Mouse (Mus musculus) kidney, adult 2 months (tissue): Measurements from ENCODE around the gene Tnfrsf1a. TPM values are rescaled to one million over a fixed set of nuclear protein-coding genes. Genes with fewer than 3 reads are reported as not detected.
A peak's percentile ranks its signal among the peaks of the same experiment; 100 is the strongest.

Experiments used
- DNase-seq: peaks from one replicate; pipeline ENCODE4 v3.0.0; 2021
- H3K27ac ChIP-seq: fragments of 200-500 bp; 2 replicates; pipeline ENCODE4 v1.5.1; 2012; ENCODE audit warnings: low read depth, low read length, control low read depth, inconsistent platforms; ENCODE audit not compliant: insufficient read depth
- H3K27me3 ChIP-seq: fragments of 200-500 bp; replicated peaks from 2 replicates; pipeline ENCODE4 v1.6.1; 2012; ENCODE audit warnings: mild to moderate bottlenecking, moderate library complexity, low read length, inconsistent platforms; ENCODE audit not compliant: control insufficient read depth, insufficient read depth
- H3K36me3 ChIP-seq: fragments of 200-500 bp; 2 replicates; pipeline ENCODE4 v1.6.1; 2012; ENCODE audit warnings: mild to moderate bottlenecking, moderate library complexity, low read length, inconsistent platforms; ENCODE audit not compliant: control insufficient read depth, insufficient read depth
- H3K4me1 ChIP-seq: fragments of 200-500 bp; 2 replicates; pipeline ENCODE4 v1.6.1; 2011; ENCODE audit warnings: low read length; ENCODE audit not compliant: control insufficient read depth, insufficient read depth
- H3K4me3 ChIP-seq: fragments of 200-500 bp; 2 replicates; pipeline ENCODE4 v1.5.1; 2011; ENCODE audit warnings: mild to moderate bottlenecking, low read depth, low read length, control low read depth; ENCODE audit not compliant: insufficient read depth
- CTCF ChIP-seq: fragments of 200-500 bp; conservative IDR thresholded peaks from 2 replicates; pipeline ENCODE4 v1.5.1; 2011; ENCODE audit warnings: low read depth, mild to moderate bottlenecking, control low read depth, low read length, moderate library complexity, mixed read lengths; ENCODE audit not compliant: insufficient read depth, insufficient read length
- POLR2A ChIP-seq: fragments of 200-500 bp; IDR thresholded peaks from one replicate; pipeline ENCODE4 v1.6.1; 2011; ENCODE audit warnings: low read depth, low read length, control low read depth
- WGBS: fragments of 180-500 bp; shearing (Covaris S2); methylation state at CpG from one replicate; pipeline ENCODE4 v1.1.7; 2018; 5-methylcytosine and 5-hydroxymethylcytosine counted together
- polyA plus RNA-seq: library from polyadenylated mRNA; depleted of rRNA; stranded (reverse); fragments of >200 nt; gene quantifications from 2 replicates; pipeline ENCODE4 v1.2.3, GENCODE M21; 2012

Gene Tnfrsf1a
- polyA plus RNA-seq, 1 experiment, result 98.6 TPM

GRCm38 (mm10) chr6:125308921-125309320 is 40.2 kb upstream of the Tnfrsf1a start:
- 53% methylated on average over 13 of the region's 13 CpGs for WGBS
- Histone ChIP-seq H3K27ac (no peak overlapping the region), H3K36me3 (peaks cover 3% of the 10 kb centered on the region), H3K4me1 (peaks cover 6% of the 10 kb centered on the region; the same call in 1 of the 2 replicates), H3K4me3 (no peak overlapping the region), H3K27me3 (no peaks in the 10 kb centered on the region)
- no peak for DNase-seq
- TF ChIP-seq CTCF (no peak), POLR2A (no peak)

GRCm38 (mm10) chr6:125309406-125309805 is 39.8 kb upstream of the Tnfrsf1a start:
- H3K4me1 ChIP-seq, result peaks cover 11% of the 10 kb centered on the region
- peaks cover 3% of the 10 kb centered on the region for H3K36me3 ChIP-seq
- no peak overlapping the region for H3K27ac ChIP-seq
- no peaks in the 10 kb centered on the region for H3K27me3 ChIP-seq
- H3K4me3 ChIP-seq, result no peak overlapping the region
- TF ChIP-seq POLR2A (no peak), CTCF (no peak; the same call in 1 of the 2 replicates)
- 78% methylated on average over 5 of the region's 5 CpGs for WGBS
- peak; percentile 53 for DNase-seq

- Histone ChIP-seq H3K4me3 (peak overlapping the region; percentile 80), H3K27me3 (no peaks in the 10 kb centered on the region), H3K4me1 (peaks cover 11% of the 10 kb centered on the region), H3K36me3 (peaks cover 3% of the 10 kb centered on the region), H3K27ac (no peak overlapping the region)
- no peak for DNase-seq
- 66% methylated on average over 9 of the region's 9 CpGs for WGBS
- TF ChIP-seq POLR2A, result no peak
- TF ChIP-seq CTCF, result no peak
These were observed 37.0 kb upstream of the Tnfrsf1a start for GRCm38 (mm10) chr6:125312171-125312570.

GRCm38 (mm10) chr6:125312581-125313355 is 36.4 kb upstream of the Tnfrsf1a start:
- Histone ChIP-seq H3K4me3 (peak overlapping the region; percentile 80), H3K27me3 (no peaks in the 10 kb centered on the region), H3K4me1 (peaks cover 11% of the 10 kb centered on the region), H3K36me3 (peaks cover 3% of the 10 kb centered on the region), H3K27ac (peak overlapping the region; percentile 81)
- DNase-seq, result peak; percentile 61
- TF ChIP-seq CTCF (no peak), POLR2A (no peak)
- 19% methylated on average over 22 of the region's 22 CpGs for WGBS

DNA sequence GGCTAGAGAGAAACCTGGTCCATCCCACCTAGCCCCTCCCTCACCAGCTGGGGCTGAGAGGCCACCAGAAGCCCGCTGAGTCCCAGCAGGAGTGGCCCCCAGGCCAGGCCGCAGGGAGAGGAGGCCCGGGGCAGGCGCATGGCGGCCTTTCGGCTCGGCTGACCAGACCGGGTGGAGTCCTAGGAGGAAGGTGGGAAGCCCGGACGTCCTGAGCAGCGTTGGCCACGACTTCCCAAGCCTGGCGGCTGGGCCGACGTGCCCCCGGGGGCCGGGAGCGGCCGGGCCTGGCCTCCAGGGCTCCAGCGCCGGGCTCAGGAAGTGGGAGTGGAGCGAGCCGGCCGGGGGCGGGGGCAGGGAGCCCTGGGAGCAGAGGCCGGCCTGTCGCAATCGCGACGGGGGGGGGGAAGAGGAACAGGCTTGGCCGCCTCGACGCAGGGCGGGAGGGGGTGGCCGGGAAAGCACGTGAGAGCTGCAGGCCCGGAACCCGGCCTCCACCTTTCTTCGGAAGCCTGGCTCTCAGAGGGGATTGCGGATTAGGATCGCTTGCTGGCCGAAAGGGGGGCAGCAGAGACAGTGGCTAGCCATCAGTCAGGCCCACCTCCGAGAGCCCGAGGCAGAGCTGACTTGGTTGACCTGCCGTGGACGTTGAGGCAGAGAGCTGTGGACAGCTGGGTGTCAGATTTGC is 35.5 kb upstream of the Tnfrsf1a start, which contains the start of gene Ltbr:
Gene Ltbr, minus strand, starts transcription at position 340 of the 685 bp plus-strand sequence.
- peaks cover 11% of the 10 kb centered on the region for H3K4me1 ChIP-seq
- H3K27ac ChIP-seq, result peak within 1 kb of the TSS; percentile 85
- WGBS, result under 1% methylated on average over 45 of the region's 46 CpGs
- H3K27me3 ChIP-seq, result no peaks in the 10 kb centered on the region
- peak; percentile 95 for DNase-seq
- peak within 1 kb of the TSS; percentile 80 for H3K4me3 ChIP-seq
- TF ChIP-seq POLR2A, result peak; percentile 20
- no peak for TF ChIP-seq CTCF
- H3K36me3 ChIP-seq, result no peaks in the 10 kb centered on the region; the same call in none of the 2 replicates

DNA sequence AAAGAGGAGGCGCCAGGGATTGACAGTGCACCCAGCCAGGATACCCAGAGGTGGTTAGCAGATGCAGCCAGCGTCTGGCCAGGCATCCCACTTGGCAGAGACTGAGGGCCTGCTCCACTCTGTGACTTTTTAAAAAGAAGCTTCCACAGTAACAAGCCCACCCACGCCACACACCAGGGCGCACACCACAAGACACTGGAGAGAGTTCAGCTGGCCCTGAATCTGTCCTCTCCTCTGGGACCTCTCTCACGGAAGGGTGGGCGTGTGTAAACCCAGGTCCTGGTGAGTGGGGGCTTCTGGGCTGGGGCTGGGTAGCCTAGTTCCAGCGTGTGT is 35.0 kb upstream of the Tnfrsf1a start:
- Histone ChIP-seq H3K4me1 (peaks cover 15% of the 10 kb centered on the region), H3K27ac (peak overlapping the region; percentile 85), H3K4me3 (peak overlapping the region; percentile 46), H3K36me3 (no peaks in the 10 kb centered on the region; the same call in 1 of the 2 replicates), H3K27me3 (no peaks in the 10 kb centered on the region)
- WGBS, result 56% methylated on average over 7 of the region's 7 CpGs
- DNase-seq, result no peak
- no peak for TF ChIP-seq POLR2A
- TF ChIP-seq CTCF, result no peak

- DNase-seq, result peak; percentile 61
- Histone ChIP-seq H3K4me1 (peaks cover 16% of the 10 kb centered on the region), H3K36me3 (no peaks in the 10 kb centered on the region; the same call in 1 of the 2 replicates), H3K27ac (peak overlapping the region; percentile 85; the same call in 1 of the 2 replicates), H3K4me3 (no peak overlapping the region), H3K27me3 (no peaks in the 10 kb centered on the region)
- WGBS, result 59% methylated on average over 6 of the region's 6 CpGs
- TF ChIP-seq POLR2A, result no peak
- no peak for TF ChIP-seq CTCF
These were observed 34.4 kb upstream of the Tnfrsf1a start for GRCm38 (mm10) chr6:125314746-125315145.
